Mouse (Mus musculus) layer of hippocampus, postnatal 10 days (tissue): ENCODE results near the gene Ushbp1. TPM values are rescaled to one million over a fixed set of nuclear protein-coding genes. Genes with fewer than 3 reads are reported as not detected.
"Not testable (repeated sequence)": the region's sequence is repeated elsewhere in the genome, so short reads cannot be mapped to it uniquely, and the experiment has no call there.

ENCODE experiments used
- DNase-seq, 2 experiments: peaks; one replicate each; pipeline ENCODE4 v3.0.0; 2021; ENCODE audit warnings: low spot score in 2 of 2
- total RNA-seq, 2 experiments: library from RNA; stranded (reverse); gene quantifications; 2 replicates each; pipeline ENCODE4 v1.2.3; 2021

The Ushbp1 gene
- total RNA-seq, 2 experiments from 2014 or later = 6.7 to 7.3 TPM

DNA sequence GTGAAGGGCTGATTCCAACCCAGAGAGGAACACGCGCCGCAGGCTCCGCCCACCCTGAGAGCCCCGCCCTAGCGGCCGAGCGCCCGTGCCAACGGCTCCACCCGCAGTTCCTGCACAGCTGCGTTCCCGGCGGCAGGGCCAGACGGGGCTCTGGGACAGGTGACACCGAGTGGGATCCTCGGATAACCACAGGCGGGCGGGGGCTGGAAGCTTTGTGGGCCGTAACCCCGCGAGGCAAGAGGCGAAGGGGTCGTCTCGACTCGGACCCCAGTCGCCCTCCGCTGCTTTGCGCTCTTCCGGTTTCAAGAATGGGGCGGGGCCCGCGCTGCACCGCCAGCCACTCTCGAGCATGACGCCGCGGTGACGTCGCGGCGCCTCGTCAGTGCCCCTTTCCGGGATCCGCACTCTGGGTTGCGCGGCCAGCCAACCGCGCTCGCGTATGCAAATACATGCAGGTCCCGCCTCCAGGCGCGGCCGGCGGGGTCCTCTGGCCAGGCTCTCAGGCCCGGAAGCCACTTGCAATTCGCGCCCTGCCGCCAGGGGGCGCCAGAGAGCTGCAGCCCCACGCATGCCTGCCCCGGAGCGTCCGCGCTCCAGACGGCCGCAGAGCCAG, 24.3 kb downstream of the Ushbp1 start, which contains the start of gene Ocel1:
TSS of gene Ocel1 (plus strand) at position 63 of the 613 bp plus-strand sequence.
- peak; percentile 94 to 97 for DNase-seq

GRCm38 (mm10) chr8:71370711-71371235, 24.8 kb downstream of the Ushbp1 start:
- no peak for DNase-seq

DNA sequence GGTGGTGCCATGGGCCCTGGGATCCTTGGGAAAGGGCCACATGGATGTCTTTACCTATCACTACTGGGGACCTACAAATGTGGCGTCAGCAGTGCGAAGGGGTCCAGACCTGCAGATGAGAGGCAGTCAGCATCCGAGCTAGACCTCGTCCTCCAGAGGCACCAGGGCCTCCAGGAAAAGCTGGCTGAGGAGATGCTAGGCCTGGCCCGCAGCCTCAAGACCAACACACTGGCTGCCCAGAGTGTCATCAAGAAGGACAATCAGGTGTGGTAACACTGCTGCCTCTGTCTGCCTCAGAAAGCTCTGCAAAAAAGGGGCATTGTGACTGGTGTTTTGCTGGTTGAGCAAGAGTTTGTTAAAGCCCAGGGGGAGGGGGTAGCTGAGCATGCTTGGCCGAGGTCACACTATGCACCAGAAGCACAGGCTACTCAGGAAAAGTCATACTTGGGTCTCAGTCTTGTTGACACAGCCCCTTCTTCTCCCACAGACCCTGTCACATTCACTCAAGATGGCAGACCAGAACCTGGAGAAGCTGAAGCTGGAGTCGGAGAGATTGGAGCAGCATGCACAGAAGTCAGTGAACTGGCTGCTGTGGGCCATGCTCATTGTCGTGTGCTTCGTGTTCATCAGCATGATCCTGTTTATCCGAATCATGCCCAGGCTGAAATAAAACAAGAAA, 26.4 kb downstream of the Ushbp1 start:
- DNase-seq = no peak

- DNase-seq = no peak
Observed at GRCm38 (mm10) chr8:71368366-71368765, 27.2 kb downstream of the Ushbp1 start.

DNA sequence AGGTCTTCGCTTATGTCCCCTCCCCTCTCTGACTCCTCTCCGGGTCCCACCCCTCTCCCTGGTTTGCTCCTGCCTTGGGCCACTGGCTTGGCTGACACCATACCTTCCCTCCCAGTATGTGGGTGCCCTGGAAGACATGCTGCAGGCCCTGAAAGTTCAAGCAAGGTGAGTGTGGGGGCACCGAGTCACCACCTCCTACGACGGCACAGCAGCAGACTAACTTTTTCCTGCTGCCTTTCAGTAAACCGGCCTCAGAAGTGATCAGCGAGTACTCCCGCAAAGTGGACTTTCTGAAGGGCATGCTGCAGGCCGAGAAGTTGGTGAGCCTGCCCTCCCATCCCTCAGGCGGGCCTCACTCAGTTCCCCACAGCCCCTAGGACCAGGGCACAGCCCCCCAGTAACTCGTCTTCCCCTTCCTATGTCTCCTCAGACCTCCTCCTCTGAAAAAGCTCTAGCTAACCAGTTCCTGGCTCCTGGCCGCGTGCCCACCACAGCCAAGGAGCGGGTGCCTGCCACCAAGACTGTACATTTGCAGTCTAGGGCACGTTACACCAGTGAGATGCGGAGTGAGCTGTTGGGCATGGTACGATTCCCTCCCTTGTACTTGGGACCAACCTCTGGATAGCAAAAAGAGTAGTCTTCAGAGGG, 27.9 kb downstream of the Ushbp1 start:
- DNase-seq = no peak

DNA sequence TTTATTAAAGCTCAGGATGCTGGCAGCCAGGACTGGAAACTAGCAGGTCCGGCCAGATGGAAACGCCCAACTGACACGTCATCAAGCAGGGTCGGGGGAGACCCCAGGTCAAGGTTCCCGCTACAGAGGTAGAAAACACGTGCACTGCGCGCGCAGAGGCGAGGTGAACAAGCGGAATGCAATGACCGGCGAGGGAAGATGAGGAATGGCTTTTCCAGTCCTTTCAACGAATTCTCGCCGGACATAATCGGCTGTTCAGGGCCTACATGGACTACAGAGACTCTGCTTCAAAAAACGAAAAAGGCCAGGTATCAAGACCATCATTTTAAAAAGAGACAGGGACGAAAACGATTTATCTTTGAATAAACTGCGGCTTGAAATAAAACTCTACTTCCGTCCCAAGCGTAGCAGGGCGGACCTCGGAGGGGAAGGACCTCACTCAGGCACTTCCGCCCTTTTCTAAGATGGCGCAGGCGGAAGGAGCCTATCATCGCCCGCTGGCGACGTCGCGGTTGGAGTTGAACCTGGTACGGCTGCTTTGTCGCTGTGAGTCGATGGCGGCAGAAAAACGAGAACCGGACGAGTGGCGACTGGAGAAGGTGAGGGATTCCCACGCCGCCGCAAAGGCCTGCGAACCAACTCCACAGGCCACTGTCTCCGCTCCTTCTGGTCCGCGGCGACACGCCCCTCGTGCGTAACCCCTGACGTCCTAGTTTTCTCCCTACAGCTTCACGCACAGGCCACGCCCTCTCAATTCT, 28.7 kb downstream of the Ushbp1 start, which contains the start of gene Use1:
TSS of gene Use1 (plus strand) at position 78 of the 758 bp plus-strand sequence.
- DNase-seq = peak; percentile 85 to 90

DNA sequence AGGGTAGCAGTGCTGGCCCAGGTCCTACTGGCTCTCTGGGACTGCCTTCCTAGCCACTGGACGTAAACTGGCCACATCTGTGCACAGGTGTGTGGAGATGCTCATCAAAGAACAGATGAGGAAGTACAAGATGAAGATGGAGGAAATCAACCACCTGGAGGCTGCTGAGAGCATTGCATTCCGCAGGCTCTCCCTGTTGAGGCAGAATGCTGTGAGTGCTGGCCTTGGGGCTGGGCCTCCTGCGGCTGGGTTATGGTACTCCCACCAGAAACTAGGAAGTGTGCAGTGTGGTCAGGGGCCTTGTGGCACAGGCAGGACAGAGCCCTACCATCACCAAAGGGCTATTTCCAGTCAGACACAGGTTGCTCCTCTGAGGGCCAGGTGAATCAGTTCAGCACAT, 37.6 kb downstream of the Ushbp1 start:
- DNase-seq = no peak

DNA sequence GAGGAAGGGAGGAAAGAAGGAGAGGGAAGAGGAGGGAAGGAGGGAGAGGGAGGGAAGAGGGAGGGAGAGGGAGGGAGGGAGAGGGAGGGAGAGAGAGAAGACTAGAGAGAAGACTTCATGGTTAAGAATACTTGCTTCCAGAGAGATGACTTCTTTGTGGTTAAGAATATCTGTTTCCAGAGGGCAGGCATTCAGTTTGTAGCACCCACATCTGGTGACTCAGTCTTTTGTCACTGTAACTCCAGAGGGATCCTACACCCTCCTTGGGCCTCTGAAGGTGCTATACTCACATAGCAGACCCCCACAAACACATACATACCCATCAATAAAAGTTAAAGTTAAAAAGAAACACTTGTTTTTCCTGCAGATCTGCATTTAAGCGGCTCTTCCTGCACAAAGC, 44.1 kb downstream of the Ushbp1 start:
- DNase-seq = no peak

GRCm38 (mm10) chr8:71351117-71351516, 44.5 kb downstream of the Ushbp1 start:
- DNase-seq = no peak

DNA sequence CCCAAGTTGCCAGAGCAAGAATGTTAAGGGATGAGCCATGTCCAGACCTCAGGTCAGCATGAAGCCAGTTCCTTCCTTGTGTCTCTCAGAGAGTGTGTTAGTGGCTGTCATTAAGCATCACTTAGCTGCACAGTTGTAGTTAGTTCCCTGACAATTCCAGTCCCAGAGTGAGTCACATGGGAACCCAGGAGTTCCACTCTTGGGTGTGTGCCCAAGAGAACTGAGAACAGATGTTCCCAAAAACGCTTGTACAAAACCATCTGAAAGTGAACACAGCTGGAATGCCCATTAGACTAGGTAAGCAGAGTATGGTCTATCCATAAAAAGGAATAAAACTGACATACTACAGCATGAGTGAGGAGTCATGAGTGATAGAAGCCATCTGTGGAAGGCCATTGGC, 49.0 kb downstream of the Ushbp1 start:
- no peak for DNase-seq

- no peak for DNase-seq
Observed at GRCm38 (mm10) chr8:71340625-71341024, 55.0 kb downstream of the Ushbp1 start.

DNA sequence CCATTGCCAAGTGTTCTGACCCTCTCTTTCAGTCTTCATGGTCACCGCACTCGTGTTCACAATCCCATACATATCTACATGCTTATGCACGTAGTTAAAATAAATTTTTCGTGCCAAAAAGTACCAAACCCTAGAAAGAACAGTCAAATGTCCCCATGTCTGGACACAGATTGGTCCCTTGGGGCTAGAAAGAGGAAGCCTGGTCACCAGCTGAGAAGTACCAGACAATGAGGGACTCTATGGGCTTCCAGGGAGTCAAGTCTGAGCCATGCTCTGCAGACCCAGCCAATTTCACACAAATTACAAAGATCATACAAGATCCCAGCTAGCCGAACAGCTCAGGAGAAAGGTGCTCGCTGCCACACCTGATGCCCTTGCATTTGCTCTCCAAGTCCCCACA, 57.8 kb downstream of the Ushbp1 start:
- not testable (repeated sequence) for DNase-seq

Other genes with a start within 250 kb of the Ushbp1 start
- 10 to 100 TPM; 33.2 to 36.6 TPM for gene Myo9b, start 123.1 kb downstream of the Ushbp1 start, total RNA-seq
- 10 to 100 TPM; 19.0 to 22.3 TPM for gene Haus8, start 122.9 kb downstream of the Ushbp1 start, total RNA-seq
- gene Use1, start 29.0 kb downstream of the Ushbp1 start, total RNA-seq = 100 to 1,000 TPM in 1 of 2 experiments, 10 to 100 TPM in 1; 97.9 to 108 TPM
- gene Ocel1, start 24.5 kb downstream of the Ushbp1 start, total RNA-seq = 10 to 100 TPM; 17.2 to 17.6 TPM
- gene Nr2f6, start 13.8 kb downstream of the Ushbp1 start, total RNA-seq = 10 to 100 TPM; 32.2 to 32.5 TPM
- gene Babam1, start 1.1 kb upstream of the Ushbp1 start, total RNA-seq = 10 to 100 TPM; 78.7 to 82.2 TPM
- gene Ankle1, start 10.2 kb upstream of the Ushbp1 start, total RNA-seq = 1 to 10 TPM; 2.2 to 2.7 TPM
- gene Abhd8, start 67.9 kb upstream of the Ushbp1 start, total RNA-seq = 100 to 1,000 TPM; 145 to 159 TPM
- 10 to 100 TPM; 59.5 to 69.2 TPM for gene Mrpl34, start 69.2 kb upstream of the Ushbp1 start, total RNA-seq
- gene Dda1, start 73.4 kb upstream of the Ushbp1 start, total RNA-seq = 100 to 1,000 TPM; 128 to 130 TPM
- 10 to 100 TPM; 64.3 to 71.5 TPM for gene Ano8, start 90.2 kb upstream of the Ushbp1 start, total RNA-seq
- 10 to 100 TPM; 26.4 to 29.4 TPM for gene Gtpbp3, start 92.3 kb upstream of the Ushbp1 start, total RNA-seq
- 1 to 10 TPM; 8.1 to 9.2 TPM for gene Plvap, start 116.0 kb upstream of the Ushbp1 start, total RNA-seq
- not detected for gene Ccdc194, start 129.9 kb upstream of the Ushbp1 start, total RNA-seq
- gene Bst2, start 141.7 kb upstream of the Ushbp1 start, total RNA-seq = 1 to 10 TPM; 4.1 to 4.8 TPM
- gene Mvb12a, start 147.1 kb upstream of the Ushbp1 start, total RNA-seq = 10 to 100 TPM; 36.9 to 40.7 TPM
- not detected for gene Tmem221, start 163.1 kb upstream of the Ushbp1 start, total RNA-seq
- not detected for gene Nxnl1, start 170.8 kb upstream of the Ushbp1 start, total RNA-seq
- 10 to 100 TPM; 76.8 to 92.7 TPM for gene Slc27a1, start 173.1 kb upstream of the Ushbp1 start, total RNA-seq
- gene Pgls, start 196.4 kb upstream of the Ushbp1 start, total RNA-seq = 10 to 100 TPM; 75.1 to 81.0 TPM
- 1 to 10 TPM; 4.6 to 5.8 TPM for gene Fam129c, start 201.8 kb upstream of the Ushbp1 start, total RNA-seq
- 10 to 100 TPM; 65.8 to 77.0 TPM for gene Colgalt1, start 215.2 kb upstream of the Ushbp1 start, total RNA-seq